Mouse (Mus musculus) forebrain, postnatal 0 days (tissue): Measurements from ENCODE around the gene Asb18. TPM values are rescaled to one million over a fixed set of nuclear protein-coding genes. Genes with fewer than 3 reads are reported as not detected.

ENCODE experiments used
- ATAC-seq: fragments of 200-750 bp; cut with Nextera tagmentation; 2 replicates; pipeline ENCODE4 v1.8.0; 2017; ENCODE audit warnings: mild to moderate bottlenecking, moderate library complexity
- DNase-seq: peaks from one replicate; pipeline ENCODE4 v3.0.0-alpha.2; 2015
- H3K27ac ChIP-seq: fragments of 300-500 bp; sonication (generic); 2 replicates; pipeline ENCODE4 v1.5.1; 2014; ENCODE audit warnings: low read depth, mild to moderate bottlenecking, antibody characterized with exemption, low read length, moderate library complexity, mixed read lengths
- H3K27me3 ChIP-seq: fragments of 300-500 bp; sonication (generic); 2 replicates; pipeline ENCODE4 v1.6.1; 2014; ENCODE audit warnings: mild to moderate bottlenecking, low read length, mixed read lengths; ENCODE audit not compliant: insufficient read depth
- H3K36me3 ChIP-seq: fragments of 300-500 bp; sonication (generic); 2 replicates; pipeline ENCODE4 v1.6.1; 2014; ENCODE audit warnings: mild to moderate bottlenecking, moderate library complexity; ENCODE audit not compliant: insufficient read depth
- H3K4me1 ChIP-seq: fragments of 300-500 bp; sonication (generic); 2 replicates; pipeline ENCODE4 v1.6.1; 2014; ENCODE audit warnings: antibody characterized with exemption; ENCODE audit not compliant: insufficient read depth
- H3K4me2 ChIP-seq: fragments of 300-500 bp; sonication (generic); 2 replicates; pipeline ENCODE4 v1.6.1; 2014; ENCODE audit warnings: low read depth, mild to moderate bottlenecking, moderate library complexity
- H3K4me3 ChIP-seq: fragments of 300-500 bp; sonication (generic); 2 replicates; pipeline ENCODE4 v1.5.1; 2014; ENCODE audit warnings: low read depth, low read length, mixed read lengths
- H3K9ac ChIP-seq: fragments of 300-500 bp; sonication (generic); 2 replicates; pipeline ENCODE4 v1.6.1; 2014; ENCODE audit warnings: mild to moderate bottlenecking
- H3K9me3 ChIP-seq: fragments of 300-500 bp; sonication (generic); 2 replicates; pipeline ENCODE4 v1.6.1; 2016; ENCODE audit warnings: low read length
- CTCF ChIP-seq: sonication (generic); IDR thresholded peaks from 2 replicates; pipeline ENCODE4 v1.5.1; 2016; ENCODE audit warnings: antibody characterized with exemption, control low read depth, low read depth
- WGBS: fragments of 180-500 bp; shearing (Covaris S2); extraction: QIAGEN DNeasy Blood & Tissue Kit; methylation state at CpG from one replicate; pipeline ENCODE4 v1.1.7; 2014; 5-methylcytosine and 5-hydroxymethylcytosine counted together
- polyA plus RNA-seq: library from polyadenylated mRNA; unstranded; fragments of >200 nt; fragmentation: Nextera tagmentation; extraction: Ambion mirVana; gene quantifications from 2 replicates; pipeline ENCODE4 v1.2.1, GENCODE M21; 2015
- total RNA-seq: library from RNA; depleted of rRNA; stranded (reverse); fragments of >200 nt; gene quantifications from 2 replicates; pipeline ENCODE4 v1.2.3, GENCODE M21; 2014

The Asb18 gene
- total and polyA plus RNA-seq, 2 experiments from 2014 or later: 0.33 to 1.4 TPM

- Histone ChIP-seq H3K4me1 (no peaks in the 10 kb centered on the region), H3K4me3 (no peak overlapping the region), H3K36me3 (no peaks in the 10 kb centered on the region), H3K27me3 (no peaks in the 10 kb centered on the region), H3K9me3 (no peaks in the 10 kb centered on the region), H3K27ac (no peak overlapping the region), H3K9ac (no peak overlapping the region), H3K4me2 (no peak overlapping the region)
- WGBS: 15% methylated on average over 3 of the region's 3 CpGs
- DNase-seq (no peak), ATAC-seq (no peak)
- TF ChIP-seq CTCF: peak; percentile 62
Observed at GRCm38 (mm10) chr1:90026945-90027344, 12.5 kb upstream of the Asb18 start.

GRCm38 (mm10) chr1:90020336-90020735, 5.9 kb upstream of the Asb18 start:
- Histone ChIP-seq H3K27me3 (no peaks in the 10 kb centered on the region), H3K36me3 (no peaks in the 10 kb centered on the region), H3K9me3 (no peaks in the 10 kb centered on the region), H3K4me3 (no peak overlapping the region), H3K27ac (no peak overlapping the region), H3K9ac (no peak overlapping the region), H3K4me1 (no peaks in the 10 kb centered on the region), H3K4me2 (no peak overlapping the region)
- 79% methylated on average over 5 of the region's 5 CpGs for WGBS
- no peak for TF ChIP-seq CTCF
- no peak for ATAC-seq
- DNase-seq: no peak

GRCm38 (mm10) chr1:90018071-90018470, 3.6 kb upstream of the Asb18 start:
- 70% methylated on average over 6 of the region's 6 CpGs for WGBS
- DNase-seq: no peak
- no peak for ATAC-seq
- Histone ChIP-seq H3K4me1 (no peaks in the 10 kb centered on the region), H3K27me3 (no peaks in the 10 kb centered on the region), H3K27ac (no peak overlapping the region), H3K4me2 (no peak overlapping the region), H3K9ac (no peak overlapping the region), H3K36me3 (no peaks in the 10 kb centered on the region), H3K4me3 (no peak overlapping the region), H3K9me3 (no peaks in the 10 kb centered on the region)
- TF ChIP-seq CTCF: no peak

GRCm38 (mm10) chr1:90013273-90013672, 1.2 kb downstream of the Asb18 start:
- no peaks in the 10 kb centered on the region for H3K4me1 ChIP-seq
- no peak overlapping the region for H3K4me3 ChIP-seq
- H3K36me3 ChIP-seq: no peaks in the 10 kb centered on the region
- H3K4me2 ChIP-seq: no peak overlapping the region
- no peak overlapping the region for H3K9ac ChIP-seq
- H3K27ac ChIP-seq: no peak overlapping the region
- 80% methylated on average over 5 of the region's 5 CpGs for WGBS
- no peaks in the 10 kb centered on the region for H3K9me3 ChIP-seq
- DNase-seq (no peak), ATAC-seq (no peak)
- TF ChIP-seq CTCF: no peak
- no peaks in the 10 kb centered on the region for H3K27me3 ChIP-seq

- ATAC-seq (no peak), DNase-seq (no peak)
- H3K27me3 ChIP-seq: no peaks in the 10 kb centered on the region
- no peak overlapping the region for H3K4me2 ChIP-seq
- WGBS: 68% methylated on average over 7 of the region's 7 CpGs
- H3K9ac ChIP-seq: no peak overlapping the region
- H3K9me3 ChIP-seq: no peaks in the 10 kb centered on the region
- TF ChIP-seq CTCF: peak; percentile 37
- H3K36me3 ChIP-seq: no peaks in the 10 kb centered on the region
- no peak overlapping the region for H3K27ac ChIP-seq
- H3K4me1 ChIP-seq: no peaks in the 10 kb centered on the region
- H3K4me3 ChIP-seq: no peak overlapping the region
Observed at GRCm38 (mm10) chr1:90012850-90013249, 1.6 kb downstream of the Asb18 start.

GRCm38 (mm10) chr1:90012168-90012567, 2.3 kb downstream of the Asb18 start:
- no peak overlapping the region for H3K9ac ChIP-seq
- TF ChIP-seq CTCF: no peak
- WGBS: 63% methylated on average over 3 of the region's 3 CpGs
- no peak overlapping the region for H3K4me3 ChIP-seq
- no peak overlapping the region for H3K27ac ChIP-seq
- no peaks in the 10 kb centered on the region for H3K36me3 ChIP-seq
- no peaks in the 10 kb centered on the region for H3K9me3 ChIP-seq
- DNase-seq (peak; percentile 55), ATAC-seq (peak; percentile 74)
- H3K4me2 ChIP-seq: no peak overlapping the region
- no peaks in the 10 kb centered on the region for H3K27me3 ChIP-seq
- H3K4me1 ChIP-seq: 0 out of 2 replicates have a peak, but pooled peaks cover 1% of the 10 kb centered on the region

- no peak overlapping the region for H3K27ac ChIP-seq
- no peak for ATAC-seq
- H3K9ac ChIP-seq: no peak overlapping the region
- H3K4me2 ChIP-seq: no peak overlapping the region
- no peak overlapping the region for H3K4me3 ChIP-seq
- 97% methylated on average over 1 of the region's 1 CpGs for WGBS
- 0 out of 2 replicates have a peak, but pooled peaks cover 4% of the 10 kb centered on the region for H3K4me1 ChIP-seq
- TF ChIP-seq CTCF: no peak
- DNase-seq: no peak
- no peaks in the 10 kb centered on the region for H3K27me3 ChIP-seq
- no peaks in the 10 kb centered on the region for H3K36me3 ChIP-seq
- no peaks in the 10 kb centered on the region for H3K9me3 ChIP-seq
Observed at GRCm38 (mm10) chr1:90010077-90010476, 4.4 kb downstream of the Asb18 start.

GRCm38 (mm10) chr1:90009188-90009587, 5.3 kb downstream of the Asb18 start:
- Histone ChIP-seq H3K9ac (no peak overlapping the region), H3K4me2 (no peak overlapping the region), H3K9me3 (no peaks in the 10 kb centered on the region), H3K27me3 (no peaks in the 10 kb centered on the region), H3K4me3 (no peak overlapping the region), H3K27ac (no peak overlapping the region), H3K4me1 (0 out of 2 replicates have a peak, but pooled peaks cover 4% of the 10 kb centered on the region), H3K36me3 (no peaks in the 10 kb centered on the region)
- TF ChIP-seq CTCF: no peak
- peak; percentile 55; the same call in 1 of the 2 replicates for ATAC-seq
- DNase-seq: peak; percentile 29
- WGBS: 50% methylated on average over 3 of the region's 3 CpGs
